Mouse (Mus musculus) telencephalon, adult 2 months (tissue): ENCODE measurements at regions not wholly inside any gene's neighbourhood (a gene's known extent, or its start where the extent isn't known, plus 50 kb on each side); places are given as distances from the start of the nearest gene placed in this dataset.
A peak's percentile ranks its signal among the peaks of the same experiment; 100 is the strongest.
"Not testable (repeated sequence)": the region's sequence is repeated elsewhere in the genome, so short reads cannot be mapped to it uniquely, and the experiment has no call there.

ENCODE experiments used
- DNase-seq: peaks from one replicate; pipeline ENCODE4 v3.0.0-alpha.2; 2011; ENCODE audit warnings: low read depth, low spot score

- peak; percentile 34 for DNase-seq
Measured at GRCm38 (mm10) chr17:54753396-54753994, 454.7 kb upstream of the Slc5a7 start.

DNA sequence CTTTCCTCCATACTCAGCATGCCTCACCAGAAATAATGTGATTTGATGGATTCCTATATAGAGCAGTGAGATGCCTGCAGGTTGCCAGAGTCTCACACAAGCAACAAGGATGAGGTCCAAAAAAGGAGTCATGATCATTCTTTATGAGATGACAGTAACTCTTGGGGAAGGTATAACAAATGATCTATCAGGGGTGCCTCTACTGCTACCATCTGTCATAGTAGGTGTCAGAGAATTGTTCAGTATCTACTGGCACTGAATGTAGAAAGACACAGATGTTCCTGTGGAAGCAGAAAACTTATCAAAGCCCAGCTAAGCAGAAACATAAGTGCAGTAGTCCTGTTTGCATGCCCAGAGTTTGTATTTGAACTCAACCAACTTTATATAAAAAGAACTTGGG lies 454.1 kb upstream of the Slc5a7 start:
- no peak for DNase-seq

GRCm38 (mm10) chr17:54735836-54736235 lies 437.0 kb upstream of the Slc5a7 start:
- peak; percentile 42 for DNase-seq

- DNase-seq, result no peak
Measured at GRCm38 (mm10) chr17:54727660-54728059, 428.8 kb upstream of the Slc5a7 start.

DNA sequence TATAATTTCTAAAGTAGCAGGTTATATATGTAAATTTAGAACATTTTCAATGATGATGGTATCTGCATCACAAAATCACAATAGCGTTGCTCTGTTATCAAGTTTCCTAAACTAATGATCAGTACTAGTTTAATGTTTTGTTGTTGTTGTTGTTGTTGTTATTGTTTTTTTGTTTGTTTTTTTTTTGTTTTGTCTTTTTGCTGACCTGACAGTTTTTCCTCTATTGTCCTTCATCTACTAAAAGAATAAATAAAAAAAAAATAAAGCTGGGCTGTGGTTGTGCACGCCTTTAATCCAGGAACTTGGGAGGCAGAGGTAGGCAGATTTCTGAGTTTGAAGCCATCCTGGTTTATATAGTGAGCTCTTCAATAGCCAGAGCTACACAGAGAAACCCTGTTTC lies 427.9 kb upstream of the Slc5a7 start:
- DNase-seq, result no peak

DNA sequence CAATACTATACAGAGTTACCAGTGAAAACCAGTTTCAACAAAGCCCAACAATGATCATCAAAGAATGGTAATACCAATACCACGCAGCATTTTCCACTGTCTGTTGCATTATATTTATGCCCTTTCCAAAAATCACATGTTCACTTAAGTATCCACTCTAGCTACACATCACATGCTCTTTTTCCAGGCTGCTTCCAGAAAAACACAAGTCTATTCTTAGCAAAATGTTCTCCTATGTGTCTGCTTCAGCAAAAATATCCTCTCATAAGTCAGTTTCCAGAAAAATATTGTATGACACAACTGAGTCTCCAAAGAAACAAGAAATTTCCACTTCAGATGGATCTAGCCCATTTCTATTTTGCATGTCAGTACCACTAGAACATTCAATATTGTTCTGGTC lies 414.2 kb upstream of the Slc5a7 start:
- peak; percentile 66 for DNase-seq

GRCm38 (mm10) chr17:54707811-54708210 lies 409.0 kb upstream of the Slc5a7 start:
- DNase-seq, result not testable (repeated sequence)

DNA sequence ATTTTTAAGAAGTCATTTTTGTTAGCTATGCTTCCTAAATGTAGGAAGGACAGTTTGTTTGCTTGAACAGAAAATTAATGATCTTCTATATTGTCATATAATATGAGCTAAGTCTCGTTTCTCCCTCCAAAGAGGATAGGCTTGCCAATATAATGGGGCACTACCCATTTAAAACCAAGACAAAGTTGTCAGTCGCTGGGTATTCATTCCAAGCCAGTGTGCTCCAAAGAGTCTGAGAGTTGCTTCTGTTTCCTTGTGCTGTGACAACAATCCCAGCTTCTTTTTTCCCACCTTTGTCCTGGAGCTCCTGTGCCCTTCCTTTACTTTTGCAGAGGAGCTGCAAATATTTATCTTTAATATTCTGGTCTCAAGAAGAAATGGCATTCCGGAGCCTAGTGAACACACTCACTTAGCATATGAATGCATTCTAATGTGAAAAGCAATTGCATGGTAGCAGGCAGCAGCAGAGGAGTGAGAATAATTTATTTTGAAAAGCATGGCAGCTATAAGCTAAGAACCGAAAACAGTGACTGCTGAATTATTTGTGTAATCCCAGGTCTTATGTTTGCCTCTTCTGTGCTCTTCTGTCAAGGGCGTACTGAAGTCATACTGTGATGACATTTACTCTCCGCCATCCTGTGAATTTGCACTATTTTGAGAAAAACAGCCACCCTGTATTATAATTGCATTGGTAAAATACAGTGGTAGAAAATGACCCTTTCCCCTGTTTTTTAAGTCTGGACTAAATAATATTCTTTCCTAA lies 402.7 kb upstream of the Slc5a7 start:
- DNase-seq, result no peak

GRCm38 (mm10) chr17:54694637-54695036 lies 395.8 kb upstream of the Slc5a7 start:
- DNase-seq, result no peak

- DNase-seq, result no peak
Measured at GRCm38 (mm10) chr17:54685143-54686040, 386.6 kb upstream of the Slc5a7 start.

DNA sequence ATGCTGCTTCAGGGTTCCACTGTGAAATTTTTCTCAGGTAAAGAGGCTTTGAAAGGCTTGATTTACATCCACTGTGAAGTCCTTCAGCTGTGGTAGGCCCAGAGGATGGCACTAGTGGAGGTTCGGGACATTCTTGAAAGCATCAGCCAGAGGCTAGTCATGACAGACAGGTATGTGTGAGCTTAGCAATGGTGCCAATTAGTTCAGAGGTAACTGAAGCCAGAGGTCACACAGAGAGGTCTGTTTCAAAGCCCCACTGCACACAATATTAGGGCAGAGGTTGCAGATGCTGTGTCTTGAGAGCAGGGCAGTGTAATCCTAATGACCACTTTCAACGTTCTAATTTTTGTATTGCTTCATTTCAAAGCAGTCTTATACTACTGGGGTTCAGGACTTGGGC lies 379.3 kb upstream of the Slc5a7 start:
- DNase-seq, result no peak

- DNase-seq, result peak; percentile 62
Measured at GRCm38 (mm10) chr17:54669499-54669898, 370.7 kb upstream of the Slc5a7 start.

- DNase-seq, result no peak
Measured at GRCm38 (mm10) chr17:54662558-54663245, 363.9 kb upstream of the Slc5a7 start.

DNA sequence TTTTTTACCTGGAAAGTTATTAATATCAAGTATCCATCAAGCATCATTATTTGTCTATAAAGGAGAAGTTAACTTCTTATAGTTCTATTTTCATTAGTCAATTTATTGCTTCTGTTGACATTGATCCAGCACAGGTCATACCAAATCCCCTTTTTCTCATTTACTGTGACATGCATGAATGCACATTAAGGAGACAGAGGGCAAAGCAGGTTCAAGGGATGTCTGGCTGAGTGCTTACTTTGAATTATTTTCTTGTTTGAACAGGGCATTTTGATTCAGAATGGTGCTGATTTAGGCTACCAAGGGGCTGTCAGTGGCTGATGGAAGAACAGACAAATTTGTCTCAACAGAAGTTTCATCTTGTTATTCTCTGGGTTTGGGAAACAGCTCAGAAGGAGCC lies 357.7 kb upstream of the Slc5a7 start:
- DNase-seq, result no peak
